Mouse (Mus musculus): Measurements from ENCODE around the gene Tnk2. TPM values are rescaled to one million over a fixed set of nuclear protein-coding genes. Genes with fewer than 3 reads are reported as not detected.

The Tnk2 gene
- 70.2 and 105 TPM in 2 replicates for polyA plus RNA-seq (2011; ENCODE audit: insufficient read depth, insufficient read length, low replicate concordance, missing spikeins)

GRCm38 (mm10) chr16:32643661-32644061, at the start of gene Tnk2:
Tnk2 (plus strand) TSS chr16:32643874.
- TF ChIP-seq POLR2A (IDR thresholded peaks at IDR 0.05; ENCODE audit: borderline replicate concordance, control insufficient read depth, low read depth, low read length) (peak; percentile 41; the same call in 1 of the 2 replicates), CTCF (IDR thresholded peaks at IDR 0.05; ENCODE audit: control insufficient read depth, insufficient read depth, low read length) (no peak)
- WGBS = 7% methylated on average over 34 of the region's 40 CpGs
- Histone ChIP-seq H3K27ac (ENCODE audit: control insufficient read depth, insufficient read depth, low read depth, low read length, poor library complexity) (peak within 1 kb of the TSS; percentile 62), H3K4me1 (ENCODE audit: control insufficient read depth, insufficient read depth, low read length) (peaks cover 6% of the 10 kb centered on the region), H3K4me3 (replicated peaks; ENCODE audit: control insufficient read depth, low read depth, low read length) (peak within 1 kb of the TSS; percentile 65)

- Histone ChIP-seq H3K4me3 (replicated peaks; ENCODE audit: control insufficient read depth, low read depth, low read length) (no peak overlapping the region), H3K27ac (ENCODE audit: control insufficient read depth, insufficient read depth, low read depth, low read length, poor library complexity) (peak overlapping the region; percentile 12; the same call in 1 of the 2 replicates), H3K4me1 (ENCODE audit: control insufficient read depth, insufficient read depth, low read length) (peaks cover 3% of the 10 kb centered on the region; the same call in 1 of the 2 replicates)
- WGBS = 32% methylated on average over 5 of the region's 5 CpGs
- TF ChIP-seq POLR2A (IDR thresholded peaks at IDR 0.05; ENCODE audit: borderline replicate concordance, control insufficient read depth, low read depth, low read length) (no peak), CTCF (IDR thresholded peaks at IDR 0.05; ENCODE audit: control insufficient read depth, insufficient read depth, low read length) (no peak)
Measured at GRCm38 (mm10) chr16:32593916-32594315, 49.8 kb upstream of the Tnk2 start.

GRCm38 (mm10) chr16:32594701-32595100, 49.0 kb upstream of the Tnk2 start:
- 61% methylated on average over 5 of the region's 5 CpGs for WGBS
- H3K4me1 ChIP-seq (ENCODE audit: control insufficient read depth, insufficient read depth, low read length) = peaks cover 3% of the 10 kb centered on the region; the same call in 1 of the 2 replicates
- H3K4me3 ChIP-seq (replicated peaks; ENCODE audit: control insufficient read depth, low read depth, low read length) = no peak overlapping the region
- no peak overlapping the region for H3K27ac ChIP-seq (ENCODE audit: control insufficient read depth, insufficient read depth, low read depth, low read length, poor library complexity)
- TF ChIP-seq CTCF (IDR thresholded peaks at IDR 0.05; ENCODE audit: control insufficient read depth, insufficient read depth, low read length) (no peak), POLR2A (IDR thresholded peaks at IDR 0.05; ENCODE audit: borderline replicate concordance, control insufficient read depth, low read depth, low read length) (no peak)

GRCm38 (mm10) chr16:32595142-32595855, 48.4 kb upstream of the Tnk2 start:
- Histone ChIP-seq H3K27ac (ENCODE audit: control insufficient read depth, insufficient read depth, low read depth, low read length, poor library complexity) (no peak overlapping the region), H3K4me1 (ENCODE audit: control insufficient read depth, insufficient read depth, low read length) (peaks cover 3% of the 10 kb centered on the region; the same call in 1 of the 2 replicates), H3K4me3 (replicated peaks; ENCODE audit: control insufficient read depth, low read depth, low read length) (no peak overlapping the region)
- TF ChIP-seq POLR2A (IDR thresholded peaks at IDR 0.05; ENCODE audit: borderline replicate concordance, control insufficient read depth, low read depth, low read length) (no peak), CTCF (IDR thresholded peaks at IDR 0.05; ENCODE audit: control insufficient read depth, insufficient read depth, low read length) (no peak)
- 33% methylated on average over 10 of the region's 10 CpGs for WGBS

- H3K4me1 ChIP-seq (ENCODE audit: control insufficient read depth, insufficient read depth, low read length) = peaks cover 3% of the 10 kb centered on the region; the same call in 1 of the 2 replicates
- H3K27ac ChIP-seq (ENCODE audit: control insufficient read depth, insufficient read depth, low read depth, low read length, poor library complexity) = peak overlapping the region; percentile 34; the same call in 1 of the 2 replicates
- TF ChIP-seq CTCF (IDR thresholded peaks at IDR 0.05; ENCODE audit: control insufficient read depth, insufficient read depth, low read length) (no peak), POLR2A (IDR thresholded peaks at IDR 0.05; ENCODE audit: borderline replicate concordance, control insufficient read depth, low read depth, low read length) (no peak)
- WGBS = 17% methylated on average over 4 of the region's 4 CpGs
- H3K4me3 ChIP-seq (replicated peaks; ENCODE audit: control insufficient read depth, low read depth, low read length) = no peak overlapping the region
Measured at GRCm38 (mm10) chr16:32597909-32598381, 45.7 kb upstream of the Tnk2 start.

GRCm38 (mm10) chr16:32599151-32599550, 44.5 kb upstream of the Tnk2 start:
- WGBS = 70% methylated on average over 1 of the region's 1 CpGs
- Histone ChIP-seq H3K4me1 (ENCODE audit: control insufficient read depth, insufficient read depth, low read length) (no peaks in the 10 kb centered on the region; the same call in 1 of the 2 replicates), H3K27ac (ENCODE audit: control insufficient read depth, insufficient read depth, low read depth, low read length, poor library complexity) (no peak overlapping the region), H3K4me3 (replicated peaks; ENCODE audit: control insufficient read depth, low read depth, low read length) (no peak overlapping the region)
- TF ChIP-seq POLR2A (IDR thresholded peaks at IDR 0.05; ENCODE audit: borderline replicate concordance, control insufficient read depth, low read depth, low read length) (no peak), CTCF (IDR thresholded peaks at IDR 0.05; ENCODE audit: control insufficient read depth, insufficient read depth, low read length) (no peak)

- WGBS = 88% methylated on average over 3 of the region's 3 CpGs
- H3K27ac ChIP-seq (ENCODE audit: control insufficient read depth, insufficient read depth, low read depth, low read length, poor library complexity) = no peak overlapping the region
- no peaks in the 10 kb centered on the region; the same call in 1 of the 2 replicates for H3K4me1 ChIP-seq (ENCODE audit: control insufficient read depth, insufficient read depth, low read length)
- TF ChIP-seq CTCF (IDR thresholded peaks at IDR 0.05; ENCODE audit: control insufficient read depth, insufficient read depth, low read length) (no peak), POLR2A (IDR thresholded peaks at IDR 0.05; ENCODE audit: borderline replicate concordance, control insufficient read depth, low read depth, low read length) (no peak)
- no peak overlapping the region for H3K4me3 ChIP-seq (replicated peaks; ENCODE audit: control insufficient read depth, low read depth, low read length)
Measured at GRCm38 (mm10) chr16:32602193-32602685, 41.4 kb upstream of the Tnk2 start.

Measured in bone marrow, adult 2 months (tissue).